Mouse (Mus musculus): ENCODE results near the gene Gnaq. TPM values are rescaled to one million over a fixed set of nuclear protein-coding genes. Genes with fewer than 3 reads are reported as not detected.

Gnaq gene
- total and polyA plus RNA-seq, 3 experiments = 8.1 to 12.9 (median 8.2) TPM

- TF ChIP-seq CHD2 (IDR thresholded peaks at IDR 0.05; ENCODE audit: low read length) = no peak
These were observed 14.8 kb downstream of the Gnaq start (continued) for GRCm38 (mm10) chr19:16147446-16147845.

- dilution Hi-C loops (cut with MboI; ENCODE audit: extremely low pct_ligation_motif_present, extremely low pct_unique_long_range_greater_than_20kb, low sequenced_read_pairs) = no loop called here
- H3K4me1 ChIP-seq (ENCODE audit: control insufficient read depth in 1 of 2, insufficient read depth in 2 of 2) = peaks cover 3 to 28% of the 10 kb centered on the region in 2 experiments; a peak in 2 of 4 replicates
- H3K27ac ChIP-seq (ENCODE audit: insufficient read depth, low read depth) = no peak overlapping the region
- TF ChIP-seq EP300 (IDR thresholded peaks at IDR 0.05; ENCODE audit: low read length) = peak; percentile 31; the same call in 1 of the 2 replicates
- no peak for TF ChIP-seq RAD21 (IDR thresholded peaks at IDR 0.05; ENCODE audit: low read depth, low read length)
- H3K4me3 ChIP-seq (replicated peaks in 1 of 3; ENCODE audit: low read depth in 2 of 3, low read length in 2 of 3, poor library complexity in 1 of 3) = no peak overlapping the region
- H3K9me3 ChIP-seq (replicated peaks; ENCODE audit: low read length) = no peaks in the 10 kb centered on the region
- no peaks in the 10 kb centered on the region for H3K27me3 ChIP-seq (replicated peaks)
- in situ Hi-C loops (cut with MboI; ENCODE audit: low pct_ligation_motif_present, low pct_unique_long_range_greater_than_20kb, low sequenced_read_pairs) = no loop called here
- H3K36me3 ChIP-seq (replicated peaks in 1 of 2; ENCODE audit: control insufficient read depth in 1 of 2, insufficient read depth in 1 of 2, low read length in 1 of 2) = peaks cover 0 to 6% of the 10 kb centered on the region in 2 experiments
- H3K9ac ChIP-seq (ENCODE audit: insufficient read depth, low read depth) = no peak overlapping the region
- peak overlapping the region; percentile 56; the same call in 1 of the 2 replicates for H3K4me2 ChIP-seq (ENCODE audit: insufficient read depth, low read depth, poor library complexity, severe bottlenecking)
- peaks cover 6% of the 10 kb centered on the region for H3K79me2 ChIP-seq (replicated peaks; ENCODE audit: control insufficient read depth, extremely low read depth, insufficient read depth, poor library complexity, severe bottlenecking)
- peak; percentile 25 for DNase-seq (ENCODE audit: extremely low read depth)
These were observed 16.5 kb downstream of the Gnaq start for GRCm38 (mm10) chr19:16149094-16149493.

- in situ Hi-C loops (cut with MboI; ENCODE audit: low pct_ligation_motif_present, low pct_unique_long_range_greater_than_20kb, low sequenced_read_pairs) = no loop called here
- TF ChIP-seq ZC3H11A (IDR thresholded peaks at IDR 0.05; ENCODE audit: low read depth, low read length) (no peak), CHD1 (IDR thresholded peaks at IDR 0.05; ENCODE audit: low read depth, low read length) (no peak), MXI1 (IDR thresholded peaks at IDR 0.05; ENCODE audit: low read depth, low read length) (no peak), EP300 (IDR thresholded peaks at IDR 0.05; ENCODE audit: low read length) (no peak), CTCF (conservative IDR thresholded peaks at IDR 0.05 in 1 of 2, IDR thresholded peaks at IDR 0.05 in 1 of 2; ENCODE audit: low read depth in 2 of 2, low read length in 2 of 2) (no peak), USF1 (IDR thresholded peaks at IDR 0.05; ENCODE audit: low read depth, low read length) (no peak), MAX (IDR thresholded peaks at IDR 0.05; ENCODE audit: low read length) (no peak), POLR2AphosphoS2 (IDR thresholded peaks at IDR 0.05; ENCODE audit: low read depth, low read length) (no peak), SMC3 (IDR thresholded peaks at IDR 0.05; ENCODE audit: low read depth, low read length) (no peak), RCOR1 (conservative IDR thresholded peaks at IDR 0.05; ENCODE audit: low read depth, low read length) (no peak), NELFE (IDR thresholded peaks at IDR 0.05; ENCODE audit: low read depth, low read length) (no peak), ZNF384 (IDR thresholded peaks at IDR 0.05; ENCODE audit: low read depth, low read length) (no peak), MAZ (IDR thresholded peaks at IDR 0.05; ENCODE audit: low read depth, low read length) (no peak), TCF12 (IDR thresholded peaks at IDR 0.05; ENCODE audit: low read depth, low read length) (no peak), POLR2A (IDR thresholded peaks at IDR 0.05; ENCODE audit: low read depth, low read length) (no peak), TBP (conservative IDR thresholded peaks at IDR 0.05; ENCODE audit: low read depth, low read length) (no peak), GABPA (IDR thresholded peaks at IDR 0.05; ENCODE audit: insufficient replicate concordance, low read depth, low read length) (no peak)
- H3K36me3 ChIP-seq (replicated peaks in 1 of 2; ENCODE audit: control insufficient read depth in 1 of 2, insufficient read depth in 1 of 2, low read length in 1 of 2) = peaks cover 0 to 5% of the 10 kb centered on the region in 2 experiments
- H3K4me2 ChIP-seq (ENCODE audit: insufficient read depth, low read depth, poor library complexity, severe bottlenecking) = no peak overlapping the region
- no peaks in the 10 kb centered on the region for H3K9me3 ChIP-seq (replicated peaks; ENCODE audit: low read length)
- no peak for DNase-seq (ENCODE audit: extremely low read depth)
- H3K27ac ChIP-seq (ENCODE audit: insufficient read depth, low read depth) = no peak overlapping the region
- dilution Hi-C loops (cut with MboI; ENCODE audit: extremely low pct_ligation_motif_present, extremely low pct_unique_long_range_greater_than_20kb, low sequenced_read_pairs) = no loop called here
- H3K79me2 ChIP-seq (replicated peaks; ENCODE audit: control insufficient read depth, extremely low read depth, insufficient read depth, poor library complexity, severe bottlenecking) = peaks cover 6% of the 10 kb centered on the region
- no peaks in the 10 kb centered on the region for H3K27me3 ChIP-seq (replicated peaks)
- H3K4me1 ChIP-seq (ENCODE audit: control insufficient read depth in 1 of 2, insufficient read depth in 2 of 2) = peaks cover 3 to 28% of the 10 kb centered on the region in 2 experiments; a peak in 2 of 4 replicates
- no peak overlapping the region for H3K4me3 ChIP-seq (replicated peaks in 1 of 3; ENCODE audit: low read depth in 2 of 3, low read length in 2 of 3, poor library complexity in 1 of 3)
- no peak overlapping the region for H3K9ac ChIP-seq (ENCODE audit: insufficient read depth, low read depth)
These were observed 17.7 kb downstream of the Gnaq start for GRCm38 (mm10) chr19:16150328-16150727.

Data from CH12.LX (cell line).